ENCODE assay signal across 9 mouse cellular contexts in genomic region chr6:4456691-4457447, GRCm38 (mm10). TPM values are rescaled to one million over a fixed set of nuclear protein-coding genes. Genes with fewer than 3 reads are reported as not detected.
DNase-seq lines count a peak whose midpoint lies in the region; ATAC-seq lines count a peak whose summit lies in the region.
"Had no signal": no experiment of that assay in that cellular context is flagged by ENCODE, and none has a peak within 500 bp of the region (broad histone marks: within the 10 kb centered on the region; RNA-seq: fewer than 3 reads in every experiment).

No protein-coding gene starts in this region.

- 47% methylated on average over 12 of the region's 12 CpGs for WGBS in kidney, embryonic 14.5 days
- 23% methylated on average over 12 of the region's 12 CpGs for WGBS in embryonic facial prominence, embryonic 14.5 days
- WGBS in intestine, embryonic 14.5 days: 43% methylated on average over 12 of the region's 12 CpGs

- no peak overlapping the region for H3K9ac ChIP-seq in kidney, embryonic 14.5 days (ENCODE audit: low read depth, low read length)
- H3K9ac ChIP-seq in embryonic facial prominence, embryonic 14.5 days (ENCODE audit: low read depth, low read length): no peak overlapping the region
- H3K9ac ChIP-seq in intestine, embryonic 14.5 days (ENCODE audit: low read length): no peak overlapping the region

- no peaks in the 10 kb centered on the region for H3K36me3 ChIP-seq in kidney, embryonic 14.5 days (ENCODE audit: control insufficient read depth, insufficient read depth, low read length)
- no peaks in the 10 kb centered on the region for H3K36me3 ChIP-seq in embryonic facial prominence, embryonic 14.5 days (ENCODE audit: control insufficient read depth, insufficient read depth, low read length)
- no peaks in the 10 kb centered on the region for H3K36me3 ChIP-seq in intestine, embryonic 14.5 days (ENCODE audit: control insufficient read depth, insufficient read depth, low read length)
- H3K36me3 ChIP-seq: G1E had no signal

- H3K4me3 ChIP-seq in kidney, embryonic 14.5 days (ENCODE audit: low read length): no peak overlapping the region
- no peak overlapping the region for H3K4me3 ChIP-seq in embryonic facial prominence, embryonic 14.5 days (ENCODE audit: low read depth, low read length)
- no peak overlapping the region for H3K4me3 ChIP-seq in intestine, embryonic 14.5 days (ENCODE audit: low read depth, low read length)

- no peak overlapping the region for H3K4me2 ChIP-seq in kidney, embryonic 14.5 days (replicated peaks; ENCODE audit: low read depth, low read length)
- peak overlapping the region; percentile 28 for H3K4me2 ChIP-seq in embryonic facial prominence, embryonic 14.5 days (ENCODE audit: low read depth, low read length)
- H3K4me2 ChIP-seq in intestine, embryonic 14.5 days (ENCODE audit: low read length): peak overlapping the region; percentile 18; the same call in 1 of the 2 replicates

- peak overlapping the region; percentile 95 for H3K27ac ChIP-seq in kidney, embryonic 14.5 days (ENCODE audit: low read depth, low read length)
- H3K27ac ChIP-seq in embryonic facial prominence, embryonic 14.5 days (replicated peaks; ENCODE audit: low read depth, low read length): peak overlapping the region; percentile 91
- H3K27ac ChIP-seq in intestine, embryonic 14.5 days (ENCODE audit: low read depth): peak overlapping the region; percentile 93

- no peaks in the 10 kb centered on the region for H3K27me3 ChIP-seq in kidney, embryonic 14.5 days (ENCODE audit: control insufficient read depth, insufficient read depth, low read length)
- H3K27me3 ChIP-seq in embryonic facial prominence, embryonic 14.5 days (replicated peaks; ENCODE audit: control insufficient read depth, insufficient read depth, low read length): no peaks in the 10 kb centered on the region
- H3K27me3 ChIP-seq in intestine, embryonic 14.5 days (replicated peaks; ENCODE audit: control insufficient read depth, insufficient read depth, low read length): no peaks in the 10 kb centered on the region

- ATAC-seq in kidney, embryonic 14.5 days (ENCODE audit: low FRiP score, low TSS enrichment): peak; percentile 65; the same call in 1 of the 2 replicates
- peak; percentile 58 for ATAC-seq in embryonic facial prominence, embryonic 14.5 days (ENCODE audit: low read depth)
- ATAC-seq in intestine, embryonic 14.5 days (replicated peaks; ENCODE audit: low FRiP score, low TSS enrichment, low read depth): no peak

- H3K4me1 ChIP-seq in kidney, embryonic 14.5 days (ENCODE audit: control insufficient read depth, insufficient read depth, low read length): peaks cover 13% of the 10 kb centered on the region; the same call in 1 of the 2 replicates
- peaks cover 25% of the 10 kb centered on the region for H3K4me1 ChIP-seq in embryonic facial prominence, embryonic 14.5 days (ENCODE audit: control insufficient read depth, insufficient read depth, low read length)
- peaks cover 22% of the 10 kb centered on the region for H3K4me1 ChIP-seq in intestine, embryonic 14.5 days (replicated peaks; ENCODE audit: control insufficient read depth, insufficient read depth, low read length)

- no peak for DNase-seq in kidney, adult 8-10 months
- peak; percentile 69 for DNase-seq in embryonic facial prominence, embryonic 14.5 days (ENCODE audit: low spot score)
- peak; percentile 57 for DNase-seq in intestine, embryonic 14.5 days (ENCODE audit: low spot score)
- DNase-seq in neural tube, embryonic 10.5 days (ENCODE audit: extremely low spot score, low spot score): peak; percentile 52
- DNase-seq in thymus, postnatal 0 days (ENCODE audit: low spot score): no peak
- DNase-seq in adrenal gland, adult (ENCODE audit: inconsistent age in 2 of 2, low spot score in 1 of 2): no peak
- DNase-seq in left cerebral cortex, adult 9 months (ENCODE audit: low spot score in 2 of 2): no peak

- H3K9me3 ChIP-seq in kidney, embryonic 14.5 days (ENCODE audit: control insufficient read depth, low read length): no peaks in the 10 kb centered on the region
- no peaks in the 10 kb centered on the region for H3K9me3 ChIP-seq in embryonic facial prominence, embryonic 14.5 days (ENCODE audit: control insufficient read depth, low read length)
- H3K9me3 ChIP-seq in intestine, embryonic 14.5 days (ENCODE audit: control insufficient read depth, low read length): no peaks in the 10 kb centered on the region
- H3K9me3 ChIP-seq: G1E had no signal

RNA-seq across cellular contexts. Expression of gene Col1a2, which starts 47.7 kb away (rescaled TPM):
- 171 and 267 TPM in 2 replicates for polyA plus RNA-seq in kidney, embryonic 14.5 days (2014; fragmentation: Nextera tagmentation; extraction: Ambion mirVana)
- 2,526 and 3,098 TPM in 2 replicates for polyA plus RNA-seq in embryonic facial prominence, embryonic 14.5 days (2014; fragmentation: Nextera tagmentation; extraction: Ambion mirVana)
- 458 and 463 TPM in 2 replicates for polyA plus RNA-seq in intestine, embryonic 14.5 days (2014; fragmentation: Nextera tagmentation; extraction: Ambion mirVana)
- polyA plus RNA-seq in thymus, postnatal 0 days (2015; fragmentation: Nextera tagmentation; extraction: Ambion mirVana): 51.4 and 59.0 TPM in 2 replicates
- polyA plus RNA-seq: G1E had no signal

Comparison
In these comparisons a context has a peak if more than half of its experiments do, and no peak if none do; other contexts are left out.
1. DNase-seq: peak in embryonic facial prominence, embryonic 14.5 days (single experiment), intestine, embryonic 14.5 days (single experiment) and neural tube, embryonic 10.5 days (single experiment); none in kidney, adult 8-10 months (0 of 2), thymus, postnatal 0 days (single experiment), adrenal gland, adult (0 of 2) and left cerebral cortex, adult 9 months (0 of 2).
2. Peak in every context shown above with its lines, with median percentiles within 50 percentile points of each other: H3K27ac ChIP-seq.